Mouse (Mus musculus) c-Kit-positive CD71-positive TER-119-negative erythroid progenitor cells, embryonic 14.5 days (primary cell): ENCODE data around the gene Slc35g3.

ENCODE experiments used
- DNase-seq: peaks from one replicate; pipeline ENCODE4 v3.0.0-alpha.2; 2013; ENCODE audit warnings: low read depth

Slc35g3 gene

DNA sequence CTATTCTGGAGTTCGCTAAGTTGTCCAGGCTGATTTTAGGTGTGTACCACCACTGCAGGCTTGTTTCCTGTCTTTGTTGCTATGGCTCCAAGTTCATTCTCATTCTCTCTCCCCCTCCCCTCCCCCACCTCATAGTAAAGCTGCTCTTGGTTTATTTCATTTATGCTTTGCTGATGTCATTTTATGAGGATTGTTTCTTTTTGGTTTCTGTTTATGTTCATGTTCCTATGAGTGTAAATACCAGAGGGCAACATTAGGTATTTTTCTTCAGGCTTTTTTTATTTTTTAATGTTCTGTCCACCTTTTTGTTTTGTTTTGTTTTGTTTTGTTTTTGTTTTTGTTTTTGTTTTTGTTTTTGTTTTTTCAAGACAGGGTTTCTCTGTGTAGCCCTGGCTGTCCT, at the start of gene Slc35g3:
Slc35g3 (minus strand) TSS at position 101 of the 400 bp plus-strand sequence.
- DNase-seq = no peak

DNA sequence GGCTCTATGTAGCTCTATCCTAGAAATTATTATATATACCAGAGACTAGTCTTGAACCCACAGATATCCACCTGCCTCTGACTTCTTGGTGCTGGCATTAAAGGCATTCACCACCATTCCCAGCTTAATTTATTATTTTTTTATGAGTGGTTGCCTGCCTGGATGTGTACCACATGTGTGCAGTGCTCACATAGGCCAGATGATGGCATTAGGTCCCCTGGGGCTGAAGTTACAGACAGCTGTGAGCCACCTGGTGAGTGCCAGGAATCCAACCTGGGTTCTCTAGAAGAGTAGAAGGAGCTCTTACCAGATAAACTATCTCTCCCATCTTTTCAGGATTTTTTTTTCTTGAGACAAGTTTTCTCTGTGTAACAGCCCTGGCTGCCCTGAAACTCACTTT, 48.5 kb upstream of the Slc35g3 start:
- no peak for DNase-seq

DNA sequence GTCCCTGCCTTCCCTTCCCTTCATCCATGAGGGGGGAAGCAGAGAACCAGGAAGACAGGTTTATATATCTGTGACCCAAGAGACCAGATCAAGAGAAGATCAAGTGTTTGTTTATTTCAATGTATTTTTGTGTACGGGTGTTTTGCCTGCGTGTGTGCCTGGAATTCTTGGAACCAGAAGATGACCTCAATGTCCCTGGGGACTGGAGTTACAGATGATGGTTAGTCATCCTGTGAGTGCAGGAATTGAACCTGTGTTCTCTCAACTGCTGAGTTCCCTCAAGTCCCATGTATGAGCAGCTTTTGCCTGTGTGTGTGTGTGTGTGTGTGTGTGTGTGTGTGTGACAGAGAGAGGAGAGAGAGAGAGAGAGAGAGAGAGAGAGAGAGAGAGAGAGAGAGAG, 45.9 kb upstream of the Slc35g3 start:
- DNase-seq = no peak

DNA sequence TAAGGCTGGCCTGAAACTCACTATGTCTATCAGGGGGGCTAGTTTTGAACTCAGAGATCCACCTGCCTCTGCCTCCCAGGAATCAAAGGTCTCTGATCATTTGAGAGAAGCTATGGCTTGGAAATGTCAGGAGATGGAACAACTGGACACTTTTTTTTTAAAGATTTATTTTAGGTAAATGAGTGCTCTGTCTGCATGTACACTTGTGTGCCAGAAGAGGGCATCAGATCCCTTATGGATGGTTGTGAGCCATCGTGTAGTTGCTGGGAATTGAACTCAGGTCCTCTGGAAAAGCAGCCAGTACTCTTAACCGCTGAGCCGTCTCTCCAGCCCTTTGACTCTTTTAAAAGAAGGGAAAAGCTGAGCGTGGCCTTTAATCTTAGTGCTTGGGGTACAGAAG, 44.6 kb upstream of the Slc35g3 start:
- DNase-seq = no peak

DNA sequence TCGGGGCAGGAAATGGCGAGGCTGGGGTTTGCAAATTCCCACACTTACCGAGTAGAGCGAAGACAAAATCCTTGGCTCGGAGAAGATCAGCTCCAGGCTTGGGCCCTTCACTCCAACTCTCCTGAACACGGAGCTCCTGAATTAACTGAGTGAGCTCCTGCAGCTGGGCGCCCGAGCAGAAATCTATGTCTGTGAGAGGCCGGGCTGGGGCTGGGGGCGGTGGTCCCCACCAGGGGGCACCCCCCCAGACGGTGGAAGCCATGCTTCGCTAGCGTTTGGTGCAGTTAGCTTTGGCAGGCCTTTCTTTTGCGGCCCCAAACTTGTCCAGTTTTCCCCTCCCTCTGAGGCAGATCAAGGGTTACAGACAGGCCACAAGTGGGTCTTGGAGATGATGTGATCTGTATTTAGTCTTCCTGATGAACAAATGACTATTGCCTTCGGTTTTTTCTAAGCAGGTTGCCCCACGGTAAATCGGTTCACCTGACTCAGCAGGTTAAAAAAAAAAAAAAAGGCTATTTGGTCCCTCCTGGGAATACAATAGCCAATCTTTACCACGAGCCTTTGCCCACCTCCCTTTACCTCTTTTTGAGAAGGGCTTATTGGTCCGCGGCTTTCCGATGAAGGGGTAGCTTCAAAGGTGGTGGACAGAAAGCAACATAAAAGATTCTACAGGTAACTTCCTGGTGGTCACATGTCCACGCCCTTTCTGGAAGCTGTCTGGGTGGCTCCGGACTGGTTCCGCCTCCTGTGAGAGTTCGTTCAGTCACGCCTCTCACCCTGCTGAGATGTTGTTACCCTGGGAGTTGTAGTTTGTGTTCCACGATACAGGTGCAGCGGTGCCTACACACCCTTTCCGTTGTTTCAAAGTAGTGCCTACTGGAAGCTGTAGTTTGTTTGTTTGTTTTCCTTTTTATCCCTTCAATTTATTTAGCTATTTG, 43.5 kb upstream of the Slc35g3 start, which contains the start of gene Tmem102:
Tmem102 (minus strand) TSS at position 653 of the 938 bp plus-strand sequence.
- DNase-seq = no peak

DNA sequence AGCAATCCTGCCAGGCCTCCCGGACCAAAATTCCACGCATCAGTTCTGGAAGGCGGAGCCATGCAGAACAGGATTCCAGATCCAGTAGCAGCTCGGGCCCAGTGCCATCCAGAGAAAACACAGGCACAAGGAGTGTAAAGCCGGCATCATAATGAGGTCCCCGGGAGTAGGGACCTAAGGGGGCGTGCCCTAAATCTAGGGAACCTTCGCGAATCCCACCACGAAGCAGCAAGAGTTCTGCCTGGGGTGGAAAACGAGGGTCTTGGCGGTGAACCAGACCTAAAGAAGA, 42.8 kb upstream of the Slc35g3 start:
- no peak for DNase-seq

DNA sequence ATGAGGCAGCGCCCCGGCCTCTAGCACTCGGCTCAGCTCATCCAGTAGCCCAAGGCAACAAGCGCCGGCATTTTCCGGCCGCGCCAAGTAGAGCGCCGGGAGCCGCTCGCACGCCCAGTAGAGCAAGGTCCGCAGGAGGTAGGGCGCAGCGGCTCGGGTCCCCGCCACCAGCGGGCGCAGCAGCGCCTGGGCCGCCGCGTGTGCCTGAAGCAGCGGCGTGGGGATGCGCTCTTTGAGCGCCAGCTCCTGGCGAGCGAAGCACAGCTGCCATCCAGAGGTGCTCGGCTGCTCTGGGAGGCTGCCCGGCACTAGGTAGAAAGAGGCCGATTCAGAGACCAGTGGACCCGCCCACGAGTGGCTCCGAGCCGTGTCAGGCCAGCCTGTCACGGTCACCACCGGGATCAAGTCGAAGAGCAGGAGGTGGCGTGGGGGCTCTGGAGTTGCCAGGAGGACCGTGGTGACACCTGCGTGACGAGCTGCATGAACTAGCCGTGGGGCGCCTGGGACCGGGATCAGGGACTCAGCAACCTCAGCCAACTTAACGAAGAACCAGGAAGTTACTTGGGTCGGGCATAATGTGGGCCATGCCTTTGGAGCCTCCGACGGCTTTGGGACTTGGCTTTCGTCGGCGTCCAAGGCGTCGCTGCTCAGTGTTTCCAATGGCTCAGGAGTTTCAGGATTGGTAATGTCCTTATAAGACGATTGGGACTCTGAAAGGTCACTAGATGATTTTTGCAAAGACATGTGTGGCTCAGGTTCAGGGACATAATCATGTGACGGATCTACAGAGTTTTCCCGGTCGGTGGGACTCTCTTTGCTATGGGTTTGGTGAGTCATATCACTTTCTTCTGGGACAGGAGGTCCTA, 42.3 kb upstream of the Slc35g3 start:
- peak; percentile 42 for DNase-seq

DNA sequence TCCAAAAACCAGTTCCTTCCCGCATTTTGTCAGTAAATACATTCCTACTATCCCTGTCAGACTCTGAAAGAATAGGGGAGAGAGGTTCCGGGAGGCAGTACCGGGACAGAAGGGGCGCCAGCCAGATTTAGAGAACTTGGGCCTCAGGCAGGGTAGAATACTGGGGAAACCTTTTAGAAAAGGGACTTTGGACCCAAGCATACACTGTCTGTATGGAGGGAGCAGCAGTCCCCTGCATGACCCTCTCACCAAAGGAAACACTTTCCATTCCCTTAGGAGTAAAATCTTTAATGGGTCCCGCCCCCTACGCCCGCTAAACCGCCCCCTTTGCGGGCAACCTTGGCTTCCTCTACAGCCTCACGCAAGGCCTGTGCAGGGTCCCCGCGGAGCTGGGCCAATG, 41.6 kb upstream of the Slc35g3 start:
- no peak for DNase-seq

DNA sequence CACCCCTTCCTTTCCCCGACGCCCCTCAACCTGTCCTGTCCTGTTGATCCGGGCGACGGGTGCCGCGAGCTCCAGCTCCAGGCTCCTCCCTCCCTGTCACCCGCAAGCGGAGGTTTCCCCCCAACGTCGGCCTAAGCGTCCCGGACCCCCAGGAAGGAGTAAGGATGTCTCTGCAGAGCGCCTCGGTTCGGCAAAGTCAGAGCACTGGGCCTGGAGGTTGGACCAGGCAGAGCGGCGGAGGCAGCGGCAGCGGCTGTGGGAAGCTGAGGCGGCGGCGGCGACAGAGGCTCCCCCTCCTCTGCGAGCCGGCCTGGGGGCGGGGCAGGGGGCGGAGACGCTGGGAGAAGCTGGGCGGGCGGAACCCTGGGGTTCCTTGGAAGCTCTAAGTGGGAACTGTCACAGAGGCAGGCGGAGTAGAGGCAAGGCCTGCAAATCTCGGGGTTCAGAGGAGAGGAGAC, 40.9 kb upstream of the Slc35g3 start:
- peak; percentile 34 for DNase-seq

DNA sequence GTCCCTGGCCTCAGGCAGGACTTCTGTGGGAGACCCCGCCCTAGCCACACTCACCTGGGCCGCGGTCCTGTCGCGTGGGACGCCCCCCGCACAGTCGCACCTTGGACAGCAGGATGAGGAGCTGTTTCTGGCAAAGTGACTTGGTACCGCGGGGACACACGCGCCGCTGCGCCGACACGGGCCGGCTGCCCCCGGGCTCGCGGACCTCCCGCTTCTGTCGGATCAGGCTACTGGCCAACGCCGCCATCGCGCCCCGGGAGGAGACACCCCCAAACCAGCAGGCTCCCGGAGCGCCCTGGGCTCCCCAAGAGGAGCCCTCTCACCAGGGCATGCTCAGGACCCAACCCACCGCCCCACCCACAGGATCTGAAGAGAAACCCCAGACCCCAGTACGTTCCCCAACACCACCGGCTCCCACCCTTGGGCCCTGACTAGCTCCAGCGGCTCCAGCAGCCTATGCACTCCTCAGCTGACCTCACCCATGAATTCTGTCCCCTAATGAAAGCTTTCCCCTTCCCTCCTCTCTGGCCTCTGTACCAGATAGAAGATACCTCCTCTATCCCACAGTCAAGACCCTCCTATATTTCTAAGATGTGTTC, 39.7 kb upstream of the Slc35g3 start, which contains the start of gene Fgf11:
Fgf11 (minus strand) TSS at position 479 of the 599 bp plus-strand sequence.
- no peak for DNase-seq

DNA sequence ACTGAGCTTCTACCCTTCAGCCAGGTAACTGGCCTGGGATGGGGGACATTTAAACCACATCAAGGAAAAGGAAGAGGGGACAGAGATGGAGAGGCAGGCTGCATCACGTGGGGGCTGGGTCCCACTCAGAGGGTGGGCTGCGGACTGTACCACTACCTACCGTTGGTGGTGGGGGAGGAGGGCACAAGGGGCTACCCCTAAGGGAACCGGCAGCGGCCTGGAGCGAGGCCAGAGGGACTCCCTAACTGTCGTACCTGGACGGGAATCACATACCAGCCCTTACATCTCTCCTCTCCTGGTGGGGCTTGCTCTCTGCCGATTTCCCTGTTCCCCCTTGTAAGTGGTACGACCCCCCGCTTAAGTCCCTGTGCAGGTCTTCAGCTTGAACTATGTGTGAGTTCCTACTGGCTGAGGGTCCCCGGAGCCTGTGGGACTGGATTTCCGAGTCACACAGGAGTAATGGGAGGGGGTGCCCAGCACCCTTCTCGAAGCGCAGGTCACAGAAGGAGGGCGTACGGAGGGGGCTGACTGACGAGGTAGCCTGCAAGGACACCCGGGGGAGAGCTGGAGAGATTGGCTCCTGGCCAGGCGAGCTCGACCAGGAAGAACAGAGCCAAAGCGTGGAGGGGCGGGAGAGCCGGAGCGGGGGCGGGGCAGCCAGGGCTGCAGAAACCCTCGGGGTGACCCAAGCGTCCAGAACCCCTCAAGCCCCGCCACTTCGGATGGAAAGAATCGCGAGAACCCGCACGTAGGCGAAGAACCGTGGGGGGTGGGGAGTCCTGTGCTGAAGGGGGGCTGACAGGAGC, 38.8 kb upstream of the Slc35g3 start:
- DNase-seq = no peak

DNA sequence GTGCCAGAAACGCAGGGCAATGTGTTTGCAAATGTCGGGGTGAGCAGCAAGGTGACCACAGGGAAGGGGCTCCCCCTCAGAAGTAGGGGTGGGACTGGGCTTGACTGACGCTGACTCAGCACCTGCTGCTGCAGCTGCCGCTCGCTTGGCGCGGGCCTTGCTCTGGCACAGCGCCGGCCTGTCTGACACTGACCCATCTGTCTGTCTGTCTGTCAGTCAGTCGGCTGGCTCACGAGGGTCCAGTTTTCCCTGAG, 38.3 kb upstream of the Slc35g3 start:
- no peak for DNase-seq

DNA sequence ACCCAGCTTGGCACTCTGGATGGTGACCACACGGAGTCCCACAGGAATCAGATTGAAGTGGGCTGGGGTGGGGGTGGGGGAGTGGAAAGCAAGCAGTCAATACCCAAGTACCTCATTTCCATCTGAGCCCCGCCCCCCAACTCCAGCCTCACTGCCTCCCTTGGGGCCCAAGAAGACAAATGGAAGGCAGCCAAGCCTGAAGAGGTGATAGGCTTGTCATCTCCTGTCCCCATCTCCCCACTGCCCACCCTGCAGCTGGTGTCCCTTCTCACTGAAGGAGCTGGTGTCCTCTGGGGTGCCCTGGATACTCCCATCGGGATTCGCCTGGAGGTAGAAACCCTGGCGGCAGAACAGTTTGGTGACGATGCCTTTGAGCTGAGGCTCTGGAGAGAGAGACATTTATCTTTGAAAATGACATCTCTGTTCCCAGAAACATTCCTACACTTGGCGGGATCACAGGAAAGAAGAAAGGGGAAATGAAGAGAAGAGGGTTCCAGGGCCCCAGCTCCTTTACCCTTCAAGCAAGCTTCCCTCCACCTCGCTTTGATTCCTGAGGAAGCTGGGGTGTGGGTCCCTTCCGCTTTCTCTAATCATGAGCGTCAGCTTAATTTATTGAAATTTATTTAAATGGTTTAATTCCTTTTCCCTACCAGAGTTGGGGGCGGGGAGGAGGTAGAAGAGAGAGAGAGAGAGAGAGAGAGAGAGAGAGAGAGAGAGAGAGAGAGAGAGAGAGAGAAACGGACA, 37.8 kb upstream of the Slc35g3 start:
- no peak for DNase-seq

DNA sequence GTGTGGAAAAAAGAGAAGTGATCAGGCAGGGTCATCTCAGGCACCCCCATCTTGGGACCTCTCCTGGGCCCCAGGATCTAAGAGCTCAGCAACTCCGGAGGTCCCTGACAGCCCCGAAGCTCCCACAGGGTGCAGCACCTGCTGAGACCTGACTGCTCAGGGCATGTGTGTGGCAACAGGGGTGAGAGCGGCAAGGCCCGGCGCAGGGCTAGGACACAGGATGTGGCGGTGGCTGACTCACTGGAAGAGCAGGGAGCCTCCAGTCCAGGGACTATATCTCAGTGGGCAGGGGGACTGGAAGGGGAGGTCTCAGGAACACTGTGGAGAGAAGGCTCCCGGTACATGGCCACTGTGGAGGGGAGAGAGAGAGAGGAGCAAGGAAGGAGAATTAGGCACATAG, 36.2 kb upstream of the Slc35g3 start:
- DNase-seq = no peak

DNA sequence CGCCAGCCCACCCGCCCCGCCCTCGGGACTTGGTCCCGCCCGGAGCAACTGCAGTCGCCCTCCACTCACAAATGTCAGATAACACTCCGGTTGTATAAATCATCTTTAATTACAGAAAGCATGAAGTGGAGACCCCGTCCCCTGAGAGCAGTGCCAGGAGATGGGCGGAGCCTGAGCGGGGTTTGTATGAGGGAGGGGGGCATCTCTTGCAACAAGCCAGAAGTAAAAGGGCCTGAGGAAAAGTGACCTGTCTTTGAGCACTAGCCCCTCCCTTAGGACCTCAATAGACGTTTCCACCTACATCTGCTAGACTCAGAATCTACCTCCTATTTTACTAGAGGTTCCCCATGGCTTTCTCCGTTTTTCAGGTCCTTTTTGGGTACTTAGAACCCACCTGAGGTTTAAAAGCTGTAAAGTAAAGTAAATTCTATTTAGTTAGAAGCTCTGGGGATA, 34.2 kb upstream of the Slc35g3 start:
- DNase-seq = no peak

DNA sequence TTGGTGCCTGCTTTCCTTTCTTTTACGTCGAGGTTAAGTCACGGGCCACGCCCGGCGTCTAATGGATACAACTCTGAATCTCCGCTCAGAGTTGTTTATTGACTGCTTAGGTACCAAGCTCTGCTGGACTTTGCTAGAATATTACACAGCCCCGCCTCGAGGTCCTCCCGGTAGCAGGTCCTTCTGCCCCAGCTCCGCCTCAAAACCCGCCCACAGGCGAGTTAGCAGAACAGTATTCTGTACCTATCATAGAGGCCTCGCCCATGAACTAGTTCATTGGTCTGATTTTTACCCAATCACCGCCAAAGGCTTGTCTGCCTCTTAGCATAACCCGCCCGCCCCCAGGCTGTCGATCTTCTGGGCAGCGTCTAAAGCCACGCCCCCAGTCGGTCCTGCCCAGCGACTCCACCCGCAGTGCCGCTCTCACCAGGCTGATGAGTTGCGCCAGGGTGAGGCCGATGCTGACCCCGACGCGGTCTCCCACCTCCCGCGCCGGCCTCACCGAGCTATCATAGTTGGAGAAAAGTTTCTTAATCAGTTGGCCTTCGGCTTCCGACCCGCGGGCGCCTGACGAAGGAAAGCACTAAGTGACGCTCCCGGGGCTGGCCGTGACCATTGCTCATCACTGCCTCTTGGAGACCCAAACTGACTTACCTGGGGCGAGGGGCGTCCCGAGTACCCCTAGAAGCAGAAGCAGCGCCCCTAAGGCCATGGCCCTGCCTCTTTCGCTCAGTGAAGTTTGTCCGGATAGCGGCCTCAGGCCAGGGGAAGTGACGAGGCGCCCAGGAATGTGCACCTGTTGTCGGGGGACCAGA, 33.6 kb upstream of the Slc35g3 start, which contains the start of gene Chrnb1:
Chrnb1 (minus strand) TSS at position 776 of the 815 bp plus-strand sequence.
- DNase-seq = peak; percentile 96

DNA sequence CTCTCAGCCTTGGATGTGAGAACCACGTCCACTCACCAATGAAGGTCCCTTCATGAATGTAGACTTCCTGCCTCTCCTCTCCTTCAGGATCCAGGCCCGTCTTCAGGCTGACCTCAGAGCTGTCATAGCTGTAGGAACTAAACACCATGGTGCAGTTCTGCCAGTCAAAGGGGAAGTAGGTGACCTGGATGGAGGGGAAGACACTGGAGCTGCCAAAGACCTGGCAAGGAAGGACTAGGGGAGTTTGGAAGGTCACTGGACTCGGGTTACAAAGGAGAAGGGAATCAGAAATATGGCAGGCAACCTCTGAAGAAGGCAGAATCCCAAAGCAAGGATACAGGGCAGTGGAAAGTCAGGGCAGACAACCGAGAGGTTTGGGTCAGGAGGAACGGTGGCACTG, 31.7 kb upstream of the Slc35g3 start:
- DNase-seq = no peak

DNA sequence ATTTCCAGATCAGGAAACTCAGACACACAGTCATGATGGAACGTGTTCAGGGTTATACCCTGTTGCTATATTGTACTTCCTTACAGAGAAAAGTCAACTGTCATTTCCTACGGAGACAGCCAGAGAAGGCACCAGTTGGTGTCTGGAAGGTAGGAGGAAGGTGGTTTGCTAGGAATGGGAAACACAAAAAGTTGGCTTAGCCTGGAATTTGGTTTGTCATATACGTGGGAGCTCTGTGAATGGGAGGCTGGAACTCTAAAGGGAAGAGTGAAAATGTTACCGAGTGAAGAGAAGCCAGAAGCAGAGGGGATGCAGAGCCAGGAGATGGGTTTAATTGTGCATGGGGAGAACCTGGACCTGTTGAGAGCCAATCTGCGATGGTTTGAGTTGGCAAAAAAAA, 29.7 kb upstream of the Slc35g3 start:
- DNase-seq = no peak

DNA sequence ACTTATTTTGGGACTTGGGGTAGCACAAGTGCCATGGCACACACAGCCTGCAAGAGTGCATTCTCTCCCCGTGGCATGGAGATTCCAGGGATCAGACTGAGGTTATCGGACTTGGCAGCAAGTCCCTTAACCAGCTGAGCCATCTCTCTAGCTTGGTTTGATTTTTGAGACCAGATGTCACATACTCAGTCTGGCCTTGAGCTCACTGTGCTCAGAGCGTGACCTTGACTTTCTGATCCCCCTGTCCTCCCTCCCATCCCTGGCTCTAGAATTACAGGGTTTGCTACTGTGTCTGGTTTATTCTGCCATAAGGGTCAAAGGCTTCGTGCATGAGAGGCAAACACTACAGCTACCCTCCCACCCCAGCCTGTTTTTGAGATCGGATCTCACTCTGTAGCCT, 27.7 kb upstream of the Slc35g3 start:
- DNase-seq = no peak

DNA sequence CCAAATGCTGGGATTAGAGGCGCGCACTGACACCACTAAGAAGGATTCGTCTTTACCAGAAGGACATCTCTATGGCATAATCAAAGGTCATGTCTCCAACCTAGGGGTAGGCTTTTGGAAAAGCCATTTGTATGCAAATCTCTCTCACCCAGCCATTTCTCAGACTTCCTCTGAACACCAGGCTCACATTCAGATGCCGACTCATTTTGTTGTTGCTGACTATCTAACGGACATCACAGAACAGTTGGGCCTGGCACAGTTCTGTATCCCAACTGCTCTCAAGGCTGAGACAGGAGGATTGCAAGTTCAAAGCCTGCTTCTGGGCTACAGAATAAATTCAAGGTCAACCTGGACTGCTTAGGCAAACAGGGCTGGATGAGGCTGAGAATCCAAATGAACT, 25.5 kb upstream of the Slc35g3 start:
- DNase-seq = no peak
